Mouse (Mus musculus) left cerebral cortex, postnatal 14 days (tissue): ENCODE measurements around the gene Slc13a5. TPM values are rescaled to one million over a fixed set of nuclear protein-coding genes. Genes with fewer than 3 reads are reported as not detected.
A peak's percentile ranks its signal among the peaks of the same experiment; 100 is the strongest.

Experiments used
- DNase-seq, 2 experiments: peaks; one replicate each; pipeline ENCODE4 v3.0.0; 2021 to 2022; ENCODE audit warnings: low spot score in 2 of 2, mixed read lengths in 1 of 2
- intact Hi-C: fragments of 180-260 bp; cut with DNase I; formaldehyde crosslinking; loops from one replicate; pipeline ENCODE4 v1.15.1; 2025
- total RNA-seq, 2 experiments: library from RNA; stranded (reverse); gene quantifications; 2 replicates each; pipeline ENCODE4 v1.2.3; 2021

The Slc13a5 gene
- total RNA-seq, 2 experiments from 2014 or later, result 17.2 to 24.0 TPM

DNA sequence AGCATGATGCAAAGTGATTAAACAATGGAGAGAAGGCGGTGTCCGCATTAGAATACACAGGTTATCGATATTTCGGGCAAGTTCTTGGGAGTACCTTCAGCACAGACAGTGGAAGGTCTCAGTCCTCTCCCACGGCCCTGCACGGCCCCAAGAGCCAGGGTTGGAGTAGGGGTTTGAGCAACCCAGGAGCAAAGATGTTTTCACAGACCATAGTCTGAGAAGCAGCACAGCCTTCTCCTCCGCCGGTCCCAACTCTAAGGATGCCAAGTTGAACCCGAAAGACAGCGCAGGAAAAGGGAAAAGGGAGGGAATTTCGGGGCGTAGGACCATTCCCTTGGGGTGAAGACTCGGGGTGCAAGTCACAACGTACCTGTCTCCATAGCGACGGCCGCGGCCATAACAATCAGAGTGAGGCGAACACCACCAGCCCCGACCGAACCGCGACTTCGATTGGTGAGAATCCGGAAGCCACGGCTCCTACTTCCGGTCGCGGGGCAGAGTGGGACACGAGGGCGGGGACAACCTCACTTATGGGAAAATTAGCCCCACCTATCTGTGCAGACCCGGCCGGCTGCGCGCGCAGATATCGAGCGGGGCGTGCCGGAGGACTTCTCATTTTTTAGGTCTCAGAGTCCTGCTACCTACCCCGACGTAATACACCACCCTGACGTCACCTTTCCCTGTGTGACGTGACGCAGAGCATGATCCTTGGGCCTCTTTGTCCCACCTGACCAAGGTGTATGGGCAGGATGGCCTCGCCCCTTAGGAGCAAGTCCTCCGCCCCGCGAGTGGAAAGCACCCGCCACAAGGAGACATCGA is 52.2 kb downstream of the Slc13a5 start:
- peak; percentile 94 to 96 for DNase-seq
- intact Hi-C loops, result no loop called here

DNA sequence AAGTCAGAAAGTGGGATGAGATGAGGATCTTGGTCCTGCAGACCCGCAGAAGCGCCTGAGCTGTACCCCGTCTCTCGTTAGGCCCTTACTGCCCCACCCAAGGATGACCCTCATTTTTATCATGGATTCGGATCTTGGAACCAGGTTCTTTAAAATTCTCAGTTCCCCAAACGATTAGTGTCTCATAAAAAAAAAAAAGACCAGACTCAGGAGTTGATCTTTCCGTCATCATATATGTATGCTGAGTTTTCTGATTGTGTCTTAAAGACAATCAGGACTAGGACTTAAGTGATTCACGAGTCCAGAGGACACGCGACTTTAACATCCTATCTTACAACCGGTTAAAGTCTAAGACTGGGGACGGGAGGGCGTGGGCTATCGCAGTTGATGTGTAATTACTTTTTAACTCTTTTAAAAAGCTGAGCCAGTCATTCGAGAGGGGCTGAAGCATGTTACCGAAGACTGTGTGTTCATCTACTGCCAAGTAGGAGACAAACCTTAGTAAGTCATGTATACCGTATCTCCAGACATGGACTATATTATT is 59.1 kb downstream of the Slc13a5 start:
- intact Hi-C loops, result no loop called here
- no peak for DNase-seq

DNA sequence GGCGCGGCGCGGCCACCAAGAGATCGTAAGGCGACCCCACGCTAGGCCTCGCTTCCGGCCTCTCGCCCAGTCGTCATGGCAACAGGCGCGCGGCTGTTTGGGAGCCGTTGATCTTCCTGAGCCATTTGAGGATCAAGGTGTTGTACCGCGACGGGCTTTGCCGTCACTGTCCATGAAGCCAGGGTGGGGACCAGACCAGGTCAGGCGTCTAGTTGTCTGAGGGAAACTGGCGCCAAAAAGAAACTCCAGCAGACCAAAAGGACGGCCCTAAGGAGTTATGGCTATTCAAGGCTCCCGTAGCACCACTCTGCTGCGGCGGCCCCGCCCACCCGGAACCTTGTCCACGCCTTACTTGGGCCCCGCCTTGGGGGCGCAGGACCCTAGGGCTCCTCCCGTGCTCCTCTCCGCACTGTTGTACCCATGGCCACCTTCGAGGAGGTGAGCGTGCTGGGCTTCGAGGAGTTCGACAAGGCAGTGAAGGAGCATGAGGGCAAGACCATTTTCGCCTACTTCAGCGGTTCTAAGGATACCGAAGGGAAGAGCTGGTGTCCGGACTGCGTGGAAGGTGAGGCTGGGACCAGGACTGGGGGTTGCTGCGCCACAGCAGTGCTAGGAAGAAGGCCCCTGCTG is 59.7 kb downstream of the Slc13a5 start, which contains the start of the genes 4933427D14Rik and Txndc17:
4933427D14Rik (minus strand) TSS at position 256 of the 630 bp plus-strand sequence.
Txndc17 (plus strand) TSS at position 344 of the 630 bp plus-strand sequence.
- DNase-seq, result peak; percentile 70 to 87
- intact Hi-C loops, result no loop called here

DNA sequence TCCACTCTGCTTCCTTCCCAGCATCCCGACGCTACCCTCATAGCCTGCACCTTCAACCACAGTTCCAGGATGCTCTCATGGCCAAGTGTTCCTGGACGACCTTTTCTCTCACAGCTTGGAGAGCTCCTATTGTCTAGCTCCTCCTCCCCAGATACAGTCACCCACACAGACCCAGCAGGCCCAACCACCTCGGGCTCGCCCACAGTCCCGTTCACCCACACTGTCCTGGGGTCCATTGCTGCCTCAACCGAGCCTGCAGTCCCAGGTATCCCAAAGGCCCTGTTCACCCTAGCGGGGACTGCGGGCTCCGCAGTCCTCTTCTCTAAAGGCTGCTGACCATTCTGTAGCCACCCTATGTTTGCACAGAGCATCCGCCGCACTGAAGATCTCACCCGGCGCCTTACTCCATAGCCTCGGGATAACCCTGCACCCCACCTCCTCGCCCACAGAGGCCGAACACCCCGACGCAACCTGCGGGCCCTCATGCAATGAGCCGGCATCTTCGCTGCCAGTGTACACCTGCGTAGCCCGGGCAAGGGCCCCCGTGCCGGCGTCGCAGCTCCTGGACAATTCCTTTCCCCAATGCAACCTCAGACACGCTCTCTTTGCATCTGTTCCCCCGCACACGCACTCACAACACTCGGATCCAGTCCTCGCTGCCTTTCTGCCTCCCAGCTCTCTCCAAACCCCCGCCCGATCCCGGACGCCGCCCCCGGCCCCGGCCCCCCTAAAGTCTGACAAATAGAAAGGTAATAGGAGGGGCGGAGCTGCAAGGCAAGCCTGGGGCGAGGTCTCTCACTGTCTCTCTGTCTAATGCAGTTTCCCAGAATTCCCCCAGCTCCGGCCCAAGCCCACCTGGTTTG is 60.5 kb downstream of the Slc13a5 start, which contains the start of gene Gm43951:
Gm43951 (minus strand) TSS at position 500 of the 863 bp plus-strand sequence.
- intact Hi-C loops, result no loop called here
- DNase-seq, result peak; percentile 34 to 59

DNA sequence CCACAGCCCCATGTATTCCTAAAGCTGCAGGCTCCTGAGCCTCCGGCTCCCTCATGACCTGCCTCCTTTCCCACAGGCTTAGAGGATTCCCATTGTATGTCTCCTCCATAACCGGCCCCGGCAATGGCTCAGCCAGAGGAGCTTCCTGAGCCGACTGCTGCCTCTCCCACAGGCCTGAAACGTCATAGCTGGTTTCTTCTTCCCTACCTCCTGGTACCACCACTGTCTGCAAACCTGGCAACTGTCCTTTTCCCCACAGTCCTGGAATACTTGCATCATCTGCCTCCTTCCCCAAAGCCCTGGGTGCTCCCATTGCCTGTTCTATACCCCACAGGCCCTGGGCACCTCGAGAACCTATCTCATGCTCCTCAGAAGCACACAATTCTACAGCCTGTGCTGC is 61.8 kb downstream of the Slc13a5 start:
- DNase-seq, result peak in 1 of 2 experiments; percentile 35
- intact Hi-C loops, result no loop called here

DNA sequence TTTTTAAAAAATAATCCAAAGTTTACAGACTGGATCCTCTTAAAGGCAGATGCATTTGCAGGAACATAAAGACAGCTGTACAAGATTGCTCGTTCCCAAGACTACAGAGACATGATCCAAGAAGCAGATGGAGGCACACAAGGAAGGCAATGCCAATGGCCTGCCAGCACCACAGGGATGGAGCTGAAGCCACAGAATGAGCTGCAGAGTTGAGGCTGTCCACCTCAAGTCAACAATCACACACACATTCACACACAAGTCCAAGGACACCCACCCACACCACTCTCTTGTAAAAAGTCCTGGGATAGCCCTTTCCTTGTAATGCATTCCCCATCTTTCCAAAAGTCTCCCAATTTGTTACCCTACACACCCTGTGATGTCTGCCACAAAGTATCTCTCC is 63.6 kb downstream of the Slc13a5 start:
- intact Hi-C loops, result no loop called here
- peak in 1 of 2 experiments; percentile 39 for DNase-seq

DNA sequence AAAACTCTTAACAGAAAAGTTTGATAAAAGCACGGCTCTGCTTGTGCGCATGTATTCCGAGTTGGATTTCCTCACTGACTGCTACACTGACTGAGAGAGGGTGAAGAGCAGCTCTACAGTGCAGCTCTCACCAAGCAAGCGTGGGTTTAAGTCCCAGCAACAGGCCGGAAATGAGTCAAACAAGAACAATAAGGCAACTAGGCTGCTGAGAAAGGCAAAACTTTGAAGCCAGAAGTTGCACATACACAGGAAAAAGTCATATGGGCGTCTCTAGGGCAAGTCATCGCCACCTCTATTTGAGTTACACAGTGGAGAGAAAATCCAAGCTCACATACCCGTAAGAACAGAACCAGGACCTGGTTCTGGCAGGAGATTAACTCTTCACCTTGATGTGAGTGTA is 70.5 kb downstream of the Slc13a5 start:
- intact Hi-C loops, result no loop called here
- no peak for DNase-seq

DNA sequence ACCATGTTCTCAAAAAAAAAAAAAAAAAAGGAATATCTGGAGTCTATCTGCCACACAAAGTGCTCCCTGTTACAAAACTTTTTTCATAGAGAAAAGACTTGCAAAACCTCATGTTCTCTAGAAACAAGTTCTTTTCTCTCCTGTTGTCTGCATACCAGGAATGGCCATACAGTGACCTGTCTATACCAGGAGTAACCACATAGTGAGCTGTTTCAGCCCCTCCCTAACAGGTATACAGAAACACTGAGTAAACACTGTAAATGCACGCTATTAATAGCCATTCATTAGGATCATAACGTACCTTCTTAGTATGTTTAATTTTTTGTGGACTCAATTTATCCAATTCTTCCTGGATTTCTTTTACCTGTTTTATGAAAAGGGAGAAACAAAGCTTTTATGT is 72.8 kb downstream of the Slc13a5 start:
- intact Hi-C loops, result no loop called here
- DNase-seq, result no peak

Other genes with a start within 250 kb of the Slc13a5 start
- not detected for gene Aipl1, start 229.7 kb downstream of the Slc13a5 start, total RNA-seq
- gene Pimreg, start 225.2 kb downstream of the Slc13a5 start, total RNA-seq, result 1 to 10 TPM; 1.1 to 2.5 TPM
- gene Pitpnm3, start 131.4 kb downstream of the Slc13a5 start, total RNA-seq, result 10 to 100 TPM; 56.9 to 61.3 TPM
- gene Gm43951, start 60.4 kb downstream of the Slc13a5 start, total RNA-seq, result 10 to 100 TPM; 11.8 to 13.3 TPM
- 10 to 100 TPM; 25.8 to 34.3 TPM for gene 4933427D14Rik, start 59.8 kb downstream of the Slc13a5 start, total RNA-seq
- 10 to 100 TPM; 33.6 to 36.7 TPM for gene Txndc17, start 59.7 kb downstream of the Slc13a5 start, total RNA-seq
- gene Med31, start 51.6 kb downstream of the Slc13a5 start, total RNA-seq, result 10 to 100 TPM; 15.9 to 16.6 TPM
- gene Xaf1, start 34.4 kb upstream of the Slc13a5 start, total RNA-seq, result 1 to 10 TPM; 1.9 to 2.9 TPM
- not detected for gene Fbxo39, start 47.2 kb upstream of the Slc13a5 start, total RNA-seq
- 1 to 10 TPM; 1.3 to 1.7 TPM for gene Tekt1, start 95.2 kb upstream of the Slc13a5 start, total RNA-seq
- gene Smtnl2, start 144.5 kb upstream of the Slc13a5 start, total RNA-seq, result 1 to 10 TPM in 1 of 2 experiments, under 1 TPM in 1; 0.59 to 1.1 TPM
- not detected for gene Ggt6, start 168.3 kb upstream of the Slc13a5 start, total RNA-seq
- 10 to 100 TPM; 45.4 to 50.6 TPM for gene Mybbp1a, start 174.1 kb upstream of the Slc13a5 start, total RNA-seq
- gene Spns2, start 222.7 kb upstream of the Slc13a5 start, total RNA-seq, result 10 to 100 TPM; 46.4 to 58.5 TPM